Mouse (Mus musculus): ENCODE data around the gene Ugt1a8.
"Not testable (repeated sequence)": the region's sequence is repeated elsewhere in the genome, so short reads cannot be mapped to it uniquely, and the experiment has no call there.

GRCm38 (mm10) chr1:88066472-88067102 is 21.0 kb upstream of the Ugt1a8 start:
- not testable (repeated sequence) for TF ChIP-seq TAL1, GATA1 (IDR thresholded peaks at IDR 0.05; ENCODE audit: low read length)
